Mouse (Mus musculus): ENCODE data around the gene Ak2.
A peak's percentile ranks its signal among the peaks of the same experiment; 100 is the strongest.

Gene Ak2

GRCm38 (mm10) chr4:128991500-128992008 is at the start of gene Ak2:
Ak2 (plus strand) TSS chr4:128991958.
- DNase-seq: no peak

GRCm38 (mm10) chr4:128942346-128942745 is 49.4 kb upstream of the Ak2 start:
- DNase-seq: no peak

GRCm38 (mm10) chr4:128946736-128947135 is 45.0 kb upstream of the Ak2 start:
- DNase-seq: peak in 1 of 2 experiments; percentile 0

GRCm38 (mm10) chr4:128947326-128947933 is 44.3 kb upstream of the Ak2 start:
- peak in 1 of 2 experiments; percentile 25 for DNase-seq

GRCm38 (mm10) chr4:128948137-128948674 is 43.6 kb upstream of the Ak2 start:
- peak; percentile 65 to 68 for DNase-seq

GRCm38 (mm10) chr4:128949470-128950005 is 42.2 kb upstream of the Ak2 start:
- no peak for DNase-seq

GRCm38 (mm10) chr4:128950461-128950860 is 41.3 kb upstream of the Ak2 start:
- no peak for DNase-seq

GRCm38 (mm10) chr4:128953851-128954250 is 37.9 kb upstream of the Ak2 start:
- DNase-seq: no peak

- DNase-seq: peak; percentile 36 to 41
These were observed 34.4 kb upstream of the Ak2 start for GRCm38 (mm10) chr4:128957155-128957911.

GRCm38 (mm10) chr4:128958156-128958555 is 33.6 kb upstream of the Ak2 start:
- DNase-seq: no peak

- no peak for DNase-seq
These were observed 32.9 kb upstream of the Ak2 start for GRCm38 (mm10) chr4:128958849-128959248.

- DNase-seq: no peak
These were observed 32.1 kb upstream of the Ak2 start for GRCm38 (mm10) chr4:128959676-128960075.

- no peak for DNase-seq
These were observed 30.3 kb upstream of the Ak2 start for GRCm38 (mm10) chr4:128961301-128962028.

GRCm38 (mm10) chr4:128962029-128962925 is 29.5 kb upstream of the Ak2 start, which contains the start of gene Azin2:
Azin2 (minus strand) TSS chr4:128962442.
- DNase-seq: peak; percentile 87 to 95

- DNase-seq: no peak
These were observed 28.9 kb upstream of the Ak2 start for GRCm38 (mm10) chr4:128962926-128963290.

- no peak for DNase-seq
These were observed 25.0 kb upstream of the Ak2 start for GRCm38 (mm10) chr4:128966751-128967150.

GRCm38 (mm10) chr4:128969081-128969480 is 22.7 kb upstream of the Ak2 start:
- no peak for DNase-seq

- no peak for DNase-seq
These were observed 21.9 kb upstream of the Ak2 start for GRCm38 (mm10) chr4:128969607-128970416.

- DNase-seq: no peak
These were observed 21.3 kb upstream of the Ak2 start for GRCm38 (mm10) chr4:128970417-128970807.

GRCm38 (mm10) chr4:128971065-128971694 is 20.6 kb upstream of the Ak2 start:
- DNase-seq: peak; percentile 75 to 86

Data from cerebellum, adult 18-20 months (tissue).